Comparison of ENCODE assay signal across 9 mouse cellular contexts in genomic region chr11:56105632-56106031, GRCm38 (mm10).
DNase-seq lines count a peak whose midpoint lies in the region; ATAC-seq and TF ChIP-seq lines count a peak whose summit lies in the region.
"Had no signal": no experiment of that assay in that cellular context is flagged by ENCODE, and none has a peak within 500 bp of the region (broad histone marks: within the 10 kb centered on the region; RNA-seq: fewer than 3 reads in every experiment).

No protein-coding gene starts in this region.

- intact Hi-C loops in heart, adult 2 months (cut with DNase I): loop anchor here (5.0 kb wide), 1 partner anchor 93 kb away; no protein-coding TSS in a partner anchor

- peak; percentile 90 for TF ChIP-seq CTCF in heart, adult 2 months (IDR thresholded peaks at IDR 0.05)
- peak; percentile 77 for TF ChIP-seq CTCF in E14TG2a.4 (conservative IDR thresholded peaks at IDR 0.05; ENCODE audit: low read length)
- 0 out of 2 replicates have a peak, but pooled peaks have one; percentile 10 for TF ChIP-seq CTCF in bone marrow, adult 2 months (IDR thresholded peaks at IDR 0.05; ENCODE audit: control insufficient read depth, insufficient read depth, low read length)

- no peaks in the 10 kb centered on the region for H3K27me3 ChIP-seq in heart, adult 2 months (ENCODE audit: control insufficient read depth, insufficient read depth, low read length)
- no peaks in the 10 kb centered on the region for H3K27me3 ChIP-seq in heart, embryonic 11.5 days (ENCODE audit: control insufficient read depth, insufficient read depth, low read length)
- H3K27me3 ChIP-seq in E14TG2a.4 (ENCODE audit: insufficient read depth, low read length): no peaks in the 10 kb centered on the region
- H3K27me3 ChIP-seq: limb, embryonic 15.5 days had no signal

- no peak overlapping the region for H3K4me3 ChIP-seq in heart, adult 2 months
- H3K4me3 ChIP-seq in heart, embryonic 11.5 days (ENCODE audit: low read depth, low read length): no peak overlapping the region
- no peak overlapping the region for H3K4me3 ChIP-seq in E14TG2a.4 (replicated peaks; ENCODE audit: low read length)
- H3K4me3 ChIP-seq in bone marrow, adult 2 months (replicated peaks; ENCODE audit: control insufficient read depth, low read depth, low read length): no peak overlapping the region
- H3K4me3 ChIP-seq: limb, embryonic 15.5 days had no signal

- no peak for ATAC-seq in heart, embryonic 11.5 days (replicated peaks; ENCODE audit: insufficient number of reproducible peaks, low FRiP score, low TSS enrichment)

- H3K36me3 ChIP-seq in heart, adult 2 months (ENCODE audit: control insufficient read depth, insufficient read depth, low read length): no peaks in the 10 kb centered on the region
- no peaks in the 10 kb centered on the region for H3K36me3 ChIP-seq in heart, embryonic 11.5 days (ENCODE audit: control insufficient read depth, insufficient read depth, low read length)
- H3K36me3 ChIP-seq in E14TG2a.4 (ENCODE audit: insufficient read depth, low read length): no peaks in the 10 kb centered on the region
- H3K36me3 ChIP-seq: limb, embryonic 15.5 days had no signal

- H3K4me2 ChIP-seq in heart, embryonic 11.5 days: no peak overlapping the region
- H3K4me2 ChIP-seq: limb, embryonic 15.5 days had no signal

- WGBS in heart, adult 2 months: 21% methylated on average over 4 of the region's 4 CpGs
- 41% methylated on average over 4 of the region's 4 CpGs for WGBS in heart, embryonic 11.5 days (ENCODE audit: insufficient replicate concordance)
- WGBS in bone marrow, adult 2 months: 28% methylated on average over 4 of the region's 4 CpGs

- no peak for TF ChIP-seq EP300 in heart, adult 2 months (IDR thresholded peaks at IDR 0.05; ENCODE audit: insufficient read depth, low read depth, low read length)

- no peak for TF ChIP-seq POLR2A in heart, adult 2 months (IDR thresholded peaks at IDR 0.05; ENCODE audit: insufficient read depth, low read depth, low read length)
- TF ChIP-seq POLR2A in bone marrow, adult 2 months (IDR thresholded peaks at IDR 0.05; ENCODE audit: borderline replicate concordance, control insufficient read depth, low read depth, low read length): no peak

- no peak for DNase-seq in heart, adult 2 months
- peak; percentile 55 for DNase-seq in forelimb bud, embryonic 11.5 days (ENCODE audit: low read depth, low spot score)
- DNase-seq in layer of hippocampus, adult 9-10 months (ENCODE audit: low spot score): peak; percentile 61
- DNase-seq in mesoderm, embryonic 11.5 days (ENCODE audit: low read depth, low spot score): peak; percentile 63
- DNase-seq in spleen, postnatal 4 days (ENCODE audit: low spot score in 2 of 2): no peak

- no peaks in the 10 kb centered on the region; the same call in 1 of the 2 replicates for H3K79me2 ChIP-seq in heart, adult 2 months (replicated peaks; ENCODE audit: control insufficient read depth, insufficient read depth, low read length)

- H3K9me3 ChIP-seq in heart, embryonic 11.5 days (replicated peaks; ENCODE audit: control insufficient read depth, low read length): no peaks in the 10 kb centered on the region
- peaks cover 3% of the 10 kb centered on the region; the same call in 1 of the 2 replicates for H3K9me3 ChIP-seq in E14TG2a.4 (ENCODE audit: low read length)
- H3K9me3 ChIP-seq: limb, embryonic 15.5 days had no signal

- H3K4me1 ChIP-seq in heart, adult 2 months (ENCODE audit: control insufficient read depth, insufficient read depth, low read length): no peaks in the 10 kb centered on the region
- no peaks in the 10 kb centered on the region for H3K4me1 ChIP-seq in heart, embryonic 11.5 days (ENCODE audit: control insufficient read depth, insufficient read depth, low read length)
- H3K4me1 ChIP-seq in E14TG2a.4 (replicated peaks; ENCODE audit: low read depth, low read length): no peaks in the 10 kb centered on the region
- H3K4me1 ChIP-seq in bone marrow, adult 2 months (ENCODE audit: control insufficient read depth, insufficient read depth, low read length): no peaks in the 10 kb centered on the region
- H3K4me1 ChIP-seq: limb, embryonic 15.5 days had no signal

- no peak overlapping the region for H3K9ac ChIP-seq in heart, adult 2 months (ENCODE audit: low read depth, low read length)
- no peak overlapping the region for H3K9ac ChIP-seq in heart, embryonic 11.5 days (ENCODE audit: low read depth, low read length)
- H3K9ac ChIP-seq: limb, embryonic 15.5 days had no signal

- H3K27ac ChIP-seq in heart, adult 2 months: no peak overlapping the region
- no peak overlapping the region for H3K27ac ChIP-seq in heart, embryonic 11.5 days (ENCODE audit: low read depth, low read length)
- H3K27ac ChIP-seq in bone marrow, adult 2 months (ENCODE audit: control insufficient read depth, insufficient read depth, low read depth, low read length, poor library complexity): no peak overlapping the region
- H3K27ac ChIP-seq: limb, embryonic 15.5 days had no signal

Comparison
In these comparisons a context has a peak if more than half of its experiments do, and no peak if none do; other contexts are left out.
1. DNase-seq: peak in forelimb bud, embryonic 11.5 days (single experiment), layer of hippocampus, adult 9-10 months (single experiment) and mesoderm, embryonic 11.5 days (single experiment); none in heart, adult 2 months (0 of 2) and spleen, postnatal 4 days (0 of 2).
2. CTCF ChIP-seq: peak in every context shown above with its lines; median percentile 90 in heart, adult 2 months; 77 in E14TG2a.4; 10 in bone marrow, adult 2 months.